Mouse (Mus musculus): ENCODE measurements around the gene Kcnip1. TPM values are rescaled to one million over a fixed set of nuclear protein-coding genes. Genes with fewer than 3 reads are reported as not detected.

Kcnip1 gene
- total and polyA plus RNA-seq, 3 experiments, result 0.04 to 0.17 TPM; not detected in 1

- H3K4me2 ChIP-seq (ENCODE audit: insufficient read depth, low read depth, poor library complexity, severe bottlenecking), result peak overlapping the region; percentile 52
- in situ Hi-C loops (cut with MboI; ENCODE audit: low pct_ligation_motif_present, low pct_unique_long_range_greater_than_20kb, low sequenced_read_pairs), result no loop called here
Measured at GRCm38 (mm10) chr11:34010133-34010858, 17.3 kb upstream of the Kcnip1 start.

More at GRCm38 (mm10) chr11:34010133-34010858, 17.3 kb upstream of the Kcnip1 start:
- H3K9me3 ChIP-seq (replicated peaks; ENCODE audit: low read length), result peaks cover 5% of the 10 kb centered on the region
- dilution Hi-C loops (cut with MboI; ENCODE audit: extremely low pct_ligation_motif_present, extremely low pct_unique_long_range_greater_than_20kb, low sequenced_read_pairs), result no loop called here
- no peaks in the 10 kb centered on the region for H3K27me3 ChIP-seq (replicated peaks)
- TF ChIP-seq MAFK (IDR thresholded peaks at IDR 0.05; ENCODE audit: insufficient replicate concordance, low read length) (no peak), MAX (IDR thresholded peaks at IDR 0.05; ENCODE audit: low read length) (no peak; the same call in 1 of the 2 replicates), POLR2AphosphoS2 (IDR thresholded peaks at IDR 0.05; ENCODE audit: low read depth, low read length) (no peak), ZNF384 (IDR thresholded peaks at IDR 0.05; ENCODE audit: low read depth, low read length) (no peak), RCOR1 (conservative IDR thresholded peaks at IDR 0.05; ENCODE audit: low read depth, low read length) (no peak), MXI1 (IDR thresholded peaks at IDR 0.05; ENCODE audit: low read depth, low read length) (no peak; the same call in 1 of the 2 replicates), BHLHE40 (IDR thresholded peaks at IDR 0.05; ENCODE audit: low read depth, low read length) (0 out of 2 replicates have a peak, but pooled peaks have one; percentile 21), NELFE (IDR thresholded peaks at IDR 0.05; ENCODE audit: low read depth, low read length) (0 out of 2 replicates have a peak, but pooled peaks have one; percentile 8), EP300 (IDR thresholded peaks at IDR 0.05; ENCODE audit: low read length) (no peak), E2F4 (IDR thresholded peaks at IDR 0.05; ENCODE audit: insufficient replicate concordance, low read depth, low read length) (no peak), KAT2A (IDR thresholded peaks at IDR 0.05; ENCODE audit: insufficient replicate concordance, low read length) (0 out of 2 replicates have a peak, but pooled peaks have one; percentile 18), RAD21 (IDR thresholded peaks at IDR 0.05; ENCODE audit: low read depth, low read length) (no peak), MEF2A (IDR thresholded peaks at IDR 0.05; ENCODE audit: borderline replicate concordance, low read depth, low read length) (peak; percentile 60), CHD1 (IDR thresholded peaks at IDR 0.05; ENCODE audit: low read depth, low read length) (peak; percentile 53; the same call in 1 of the 2 replicates), MYC (IDR thresholded peaks at IDR 0.05; ENCODE audit: low read depth, low read length) (no peak; the same call in 1 of the 2 replicates), ZC3H11A (IDR thresholded peaks at IDR 0.05; ENCODE audit: low read depth, low read length) (no peak), TBP (conservative IDR thresholded peaks at IDR 0.05; ENCODE audit: low read depth, low read length) (peak; percentile 57; the same call in 1 of the 2 replicates), ELF1 (IDR thresholded peaks at IDR 0.05; ENCODE audit: low read depth, low read length) (0 out of 2 replicates have a peak, but pooled peaks have one; percentile 41), IRF4 (IDR thresholded peaks at IDR 0.05; ENCODE audit: low read depth, low read length) (no peak; the same call in 1 of the 2 replicates), PAX5 (IDR thresholded peaks at IDR 0.05; ENCODE audit: low read length) (no peak), TCF12 (IDR thresholded peaks at IDR 0.05; ENCODE audit: low read depth, low read length) (no peak; the same call in 1 of the 2 replicates), CHD2 (IDR thresholded peaks at IDR 0.05; ENCODE audit: low read length) (0 out of 2 replicates have a peak, but pooled peaks have one; percentile 39), ETS1 (conservative IDR thresholded peaks at IDR 0.05; ENCODE audit: low read depth, low read length) (peak; percentile 81), POLR2A (IDR thresholded peaks at IDR 0.05; ENCODE audit: low read depth, low read length) (peak; percentile 61), SIN3A (IDR thresholded peaks at IDR 0.05; ENCODE audit: low read length) (no peak; the same call in 1 of the 2 replicates), USF2 (conservative IDR thresholded peaks at IDR 0.05; ENCODE audit: low read depth, low read length) (no peak), UBTF (IDR thresholded peaks at IDR 0.05; ENCODE audit: low read depth, low read length) (no peak), CTCF (conservative IDR thresholded peaks at IDR 0.05 in 1 of 2, IDR thresholded peaks at IDR 0.05 in 1 of 2; ENCODE audit: low read depth in 2 of 2, low read length in 2 of 2) (no peak), NRF1 (IDR thresholded peaks at IDR 0.05; ENCODE audit: low read depth, low read length) (no peak), MAZ (IDR thresholded peaks at IDR 0.05; ENCODE audit: low read depth, low read length) (0 out of 2 replicates have a peak, but pooled peaks have one; percentile 65), JUND (conservative IDR thresholded peaks at IDR 0.05; ENCODE audit: low read depth, low read length) (peak; percentile 14; the same call in 1 of the 2 replicates), ZMIZ1 (IDR thresholded peaks at IDR 0.05; ENCODE audit: low read depth, low read length) (peak; percentile 14; the same call in 1 of the 2 replicates), HCFC1 (IDR thresholded peaks at IDR 0.05; ENCODE audit: low read depth, low read length) (no peak; the same call in 1 of the 2 replicates), USF1 (IDR thresholded peaks at IDR 0.05; ENCODE audit: low read depth, low read length) (no peak), SMC3 (IDR thresholded peaks at IDR 0.05; ENCODE audit: low read depth, low read length) (no peak), ZKSCAN1 (IDR thresholded peaks at IDR 0.05; ENCODE audit: borderline replicate concordance, low read depth, low read length) (no peak), JUN (IDR thresholded peaks at IDR 0.05; ENCODE audit: insufficient read depth, low read depth, low read length) (no peak; the same call in 1 of the 2 replicates), GABPA (IDR thresholded peaks at IDR 0.05; ENCODE audit: insufficient replicate concordance, low read depth, low read length) (peak; percentile 53)
- peak overlapping the region; percentile 99 for H3K27ac ChIP-seq (ENCODE audit: insufficient read depth, low read depth)
- H3K79me2 ChIP-seq (replicated peaks; ENCODE audit: control insufficient read depth, extremely low read depth, insufficient read depth, poor library complexity, severe bottlenecking), result no peaks in the 10 kb centered on the region
- peak; percentile 87 for DNase-seq (ENCODE audit: extremely low read depth)
- H3K4me3 ChIP-seq (replicated peaks in 1 of 3; ENCODE audit: low read depth in 2 of 3, low read length in 2 of 3, poor library complexity in 1 of 3), result peak overlapping the region in 2 of 3 experiments; percentile 12 to 39
- H3K4me1 ChIP-seq (ENCODE audit: control insufficient read depth in 1 of 2, insufficient read depth in 2 of 2), result peaks cover 25 to 45% of the 10 kb centered on the region in 2 experiments
- H3K9ac ChIP-seq (ENCODE audit: insufficient read depth, low read depth), result peak overlapping the region; percentile 60
- no peaks in the 10 kb centered on the region for H3K36me3 ChIP-seq (replicated peaks in 1 of 2; ENCODE audit: control insufficient read depth in 1 of 2, insufficient read depth in 1 of 2, low read length in 1 of 2)
